Mouse (Mus musculus) C2C12 (cell line): ENCODE measurements around the gene Ank3. TPM values are rescaled to one million over a fixed set of nuclear protein-coding genes. Genes with fewer than 3 reads are reported as not detected.

ENCODE experiments used
- H3K27me3 ChIP-seq: one replicate; pipeline ENCODE4 v1.6.1; 2011; ENCODE audit not compliant: control insufficient read depth, insufficient read depth, insufficient read length
- H3K36me3 ChIP-seq: one replicate; pipeline ENCODE4 v1.6.1; 2011; ENCODE audit not compliant: control insufficient read depth, insufficient read depth
- H3K4me3 ChIP-seq: one replicate; pipeline ENCODE4 v1.5.1; 2011; ENCODE audit warnings: mild to moderate bottlenecking, control low read depth; ENCODE audit not compliant: poor library complexity, insufficient read depth, severe bottlenecking
- H3K79me2 ChIP-seq: one replicate; pipeline ENCODE4 v1.6.1; 2011; ENCODE audit not compliant: control insufficient read depth, insufficient read depth
- H3K79me3 ChIP-seq: one replicate; pipeline ENCODE4 v1.6.1; 2011; ENCODE audit warnings: low read depth, control low read depth
- H3ac ChIP-seq: one replicate; pipeline ENCODE3; 2011; ENCODE audit warnings: low read depth; ENCODE audit not compliant: control insufficient read depth, insufficient read length
- CEBPB ChIP-seq: IDR thresholded peaks from one replicate; pipeline ENCODE4 v1.6.1; 2011; ENCODE audit warnings: low read depth, mild to moderate bottlenecking, control low read depth, moderate library complexity
- CTCF ChIP-seq: IDR thresholded peaks from one replicate; pipeline ENCODE4 v1.5.1; 2011; ENCODE audit not compliant: control insufficient read depth, insufficient read depth, insufficient read length
- FOSL1 ChIP-seq: IDR thresholded peaks from one replicate; pipeline ENCODE4 v1.8.0; 2011; ENCODE audit warnings: mild to moderate bottlenecking, low read length; ENCODE audit not compliant: poor library complexity, insufficient read depth, severe bottlenecking
- MAX ChIP-seq: IDR thresholded peaks from one replicate; pipeline ENCODE4 v1.6.1; 2011; ENCODE audit warnings: mild to moderate bottlenecking, control low read depth
- MYOD1 ChIP-seq: IDR thresholded peaks from one replicate; pipeline ENCODE4 v1.6.1; 2011; ENCODE audit warnings: low read depth; ENCODE audit not compliant: control insufficient read depth, insufficient read length
- MYOG ChIP-seq: IDR thresholded peaks from one replicate; pipeline ENCODE4 v1.6.1; 2011; ENCODE audit not compliant: control insufficient read depth, insufficient read length; ENCODE audit errors: extremely low read depth
- USF1 ChIP-seq: IDR thresholded peaks from one replicate; pipeline ENCODE4 v1.6.1; 2011; ENCODE audit warnings: low read depth, mild to moderate bottlenecking, control low read depth, moderate library complexity
- polyA plus RNA-seq: library from polyadenylated mRNA; unstranded; fragments of >200 nt; fragmentation: generic; extraction: Trizol; gene quantifications from one replicate; pipeline ENCODE4 v1.2.1, GENCODE M21; 2012; ENCODE audit warnings: missing spikeins

The Ank3 gene
- polyA plus RNA-seq, 1 experiment, result 9.8 TPM

DNA sequence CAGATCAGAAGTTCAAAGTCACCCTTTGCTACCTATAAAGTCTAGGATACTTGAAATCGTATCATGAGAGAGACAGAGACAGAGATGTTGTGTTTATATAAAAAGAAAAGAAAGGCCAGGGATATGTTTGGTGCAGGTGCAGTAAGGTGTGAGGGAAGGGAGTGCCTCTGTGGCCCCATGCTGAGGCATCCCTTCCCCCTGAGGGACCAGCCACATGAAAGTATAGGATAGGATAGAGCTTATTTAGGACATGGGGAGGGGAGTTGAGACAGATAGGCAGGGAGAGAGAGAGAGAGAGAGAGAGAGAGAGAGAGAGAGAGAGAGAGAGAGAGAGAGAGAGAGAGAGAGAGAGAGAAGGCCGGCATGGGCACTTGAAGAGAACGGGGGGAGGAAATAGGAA, 175.2 kb downstream of the Ank3 start:
- H3K36me3 ChIP-seq, result no peaks in the 10 kb centered on the region
- no peak overlapping the region for H3ac ChIP-seq
- no peaks in the 10 kb centered on the region for H3K79me3 ChIP-seq
- H3K27me3 ChIP-seq, result no peaks in the 10 kb centered on the region
- no peaks in the 10 kb centered on the region for H3K79me2 ChIP-seq
- no peak for TF ChIP-seq CTCF
- TF ChIP-seq MYOG, result no peak
- TF ChIP-seq CEBPB, result no peak
- no peak for TF ChIP-seq MYOD1
- TF ChIP-seq FOSL1, result no peak
- no peak for TF ChIP-seq MAX
- no peak for TF ChIP-seq USF1
- no peak overlapping the region for H3K4me3 ChIP-seq

DNA sequence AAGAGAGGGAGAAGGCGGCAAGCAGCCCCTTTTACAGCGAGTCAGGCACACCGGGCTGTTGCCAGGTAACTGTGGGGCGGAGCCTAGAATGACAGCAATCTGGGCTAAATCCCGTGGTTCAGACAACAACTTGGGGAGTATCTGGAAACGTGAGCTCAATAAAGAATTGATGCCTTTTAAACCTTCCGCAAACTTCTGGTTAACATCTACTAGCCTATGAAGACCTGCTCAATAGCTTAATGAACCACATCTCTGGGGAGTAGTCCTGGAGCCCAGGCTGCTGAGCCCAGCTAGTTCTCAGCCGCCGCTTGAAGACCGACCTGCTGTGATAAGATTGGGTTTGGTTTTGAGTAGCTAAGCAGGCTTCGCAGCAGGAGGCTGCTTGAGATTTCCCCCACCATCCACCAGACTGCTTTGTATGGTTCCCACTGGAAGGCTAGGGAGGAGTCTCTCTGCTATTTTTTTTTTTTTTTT, 175.7 kb downstream of the Ank3 start:
- TF ChIP-seq MYOG, result no peak
- TF ChIP-seq CEBPB, result no peak
- TF ChIP-seq MAX, result no peak
- TF ChIP-seq FOSL1, result no peak
- TF ChIP-seq CTCF, result no peak
- no peak for TF ChIP-seq MYOD1
- H3K36me3 ChIP-seq, result no peaks in the 10 kb centered on the region
- no peaks in the 10 kb centered on the region for H3K79me2 ChIP-seq
- no peaks in the 10 kb centered on the region for H3K27me3 ChIP-seq
- H3K4me3 ChIP-seq, result no peak overlapping the region
- H3ac ChIP-seq, result no peak overlapping the region
- no peaks in the 10 kb centered on the region for H3K79me3 ChIP-seq

DNA sequence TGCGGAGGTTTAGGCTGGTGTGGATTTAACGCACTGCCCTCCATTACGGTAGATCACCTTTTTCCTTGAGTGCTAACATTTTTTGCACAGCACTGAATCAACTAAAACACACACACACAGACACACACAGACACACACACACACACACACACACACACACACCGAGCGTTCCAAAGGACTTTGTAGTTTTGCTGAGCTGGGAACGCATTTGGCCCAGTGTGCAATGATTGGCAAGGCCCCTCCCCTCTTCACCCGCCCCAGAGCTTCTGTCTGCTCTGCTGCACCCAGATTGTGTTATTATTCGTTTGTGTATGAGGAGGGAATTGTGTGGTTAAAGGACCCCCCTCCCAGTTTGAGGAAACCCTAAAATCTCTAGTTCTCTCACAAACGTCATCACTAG, 176.3 kb downstream of the Ank3 start:
- no peaks in the 10 kb centered on the region for H3K36me3 ChIP-seq
- H3K79me3 ChIP-seq, result no peaks in the 10 kb centered on the region
- no peaks in the 10 kb centered on the region for H3K27me3 ChIP-seq
- no peak overlapping the region for H3K4me3 ChIP-seq
- no peak for TF ChIP-seq USF1
- TF ChIP-seq CEBPB, result no peak
- no peak for TF ChIP-seq FOSL1
- TF ChIP-seq MYOD1, result no peak
- no peak for TF ChIP-seq MYOG
- no peak for TF ChIP-seq CTCF
- TF ChIP-seq MAX, result no peak
- H3ac ChIP-seq, result no peak overlapping the region
- no peaks in the 10 kb centered on the region for H3K79me2 ChIP-seq

DNA sequence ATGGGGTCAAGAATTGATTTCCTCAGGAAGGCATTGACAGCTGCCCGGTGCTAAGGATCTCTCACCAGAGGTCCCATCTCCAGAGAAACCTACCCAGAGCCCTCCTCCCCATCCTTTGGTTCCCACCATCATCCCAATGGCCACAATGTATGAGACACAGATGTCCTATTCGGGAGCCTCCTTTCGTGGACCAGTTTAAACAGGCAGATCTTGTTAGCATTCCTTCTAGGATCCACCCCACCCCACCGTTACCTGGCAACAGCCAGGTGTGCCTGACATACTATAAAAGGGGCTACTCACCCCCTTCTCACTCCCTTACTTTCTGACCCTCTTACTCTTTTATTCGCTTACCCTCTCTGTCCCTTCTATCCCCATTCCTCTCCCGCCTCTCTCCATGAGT, 176.9 kb downstream of the Ank3 start:
- Histone ChIP-seq H3K4me3 (no peak overlapping the region), H3K79me2 (no peaks in the 10 kb centered on the region), H3K79me3 (no peaks in the 10 kb centered on the region), H3K36me3 (no peaks in the 10 kb centered on the region), H3ac (no peak overlapping the region), H3K27me3 (no peaks in the 10 kb centered on the region)
- TF ChIP-seq CEBPB (no peak), USF1 (no peak), MYOG (no peak), MAX (no peak), FOSL1 (no peak), MYOD1 (no peak), CTCF (no peak)

DNA sequence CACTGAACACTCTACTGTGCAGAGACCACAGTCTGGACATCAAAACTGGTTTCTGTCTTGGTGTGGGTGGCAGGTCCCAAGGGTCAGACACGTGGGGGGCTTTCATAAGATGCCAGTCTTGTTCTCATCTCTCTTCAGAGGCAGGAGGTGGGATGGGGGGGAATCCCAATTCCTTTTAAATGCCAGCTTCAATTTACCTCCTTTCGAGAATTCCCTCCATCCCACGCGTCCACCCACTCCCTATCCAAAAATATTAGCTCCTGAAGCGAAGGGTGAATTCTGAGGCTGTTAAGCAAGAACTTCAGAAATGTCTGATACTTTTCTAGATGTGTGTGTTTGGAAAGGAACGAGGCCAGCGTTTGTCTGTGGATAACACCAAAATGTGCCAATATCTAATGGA, 177.7 kb downstream of the Ank3 start:
- Histone ChIP-seq H3K36me3 (no peaks in the 10 kb centered on the region), H3K27me3 (no peaks in the 10 kb centered on the region), H3K79me3 (no peaks in the 10 kb centered on the region), H3K4me3 (no peak overlapping the region), H3ac (no peak overlapping the region), H3K79me2 (no peaks in the 10 kb centered on the region)
- TF ChIP-seq MYOG (no peak), MAX (no peak), FOSL1 (no peak), CTCF (no peak), CEBPB (no peak), MYOD1 (no peak), USF1 (no peak)

DNA sequence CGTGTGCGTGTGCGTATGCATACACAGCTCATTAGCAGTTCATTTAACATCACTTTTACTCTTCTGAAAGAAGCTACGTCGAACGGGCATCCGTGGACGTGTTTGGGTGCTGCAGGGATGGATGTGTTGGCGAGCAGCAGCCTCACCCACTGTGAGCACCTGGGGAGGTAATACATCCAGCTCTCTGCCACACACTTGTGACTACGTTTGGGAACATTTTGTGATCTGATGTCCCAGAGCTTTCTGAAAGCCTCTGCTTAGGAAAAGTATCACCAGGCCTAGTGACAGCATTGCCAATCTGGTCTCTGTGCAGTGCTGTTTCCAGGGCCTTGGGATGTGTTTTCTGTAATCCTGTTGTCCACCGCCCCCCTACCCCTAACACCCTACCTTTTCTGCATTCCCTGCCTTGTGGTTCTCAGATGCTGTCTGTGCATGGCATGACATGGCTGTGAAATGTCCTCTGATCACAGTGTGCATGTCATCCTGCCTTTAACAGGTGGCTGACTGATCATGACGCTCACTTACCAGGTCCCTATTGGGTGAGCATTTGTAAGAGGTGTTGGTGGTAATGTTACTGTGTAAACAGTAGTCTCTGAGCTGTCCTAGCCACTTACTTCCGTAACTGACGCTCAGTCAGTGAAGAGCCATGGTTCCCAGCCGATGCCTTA, 178.6 kb downstream of the Ank3 start:
- Histone ChIP-seq H3K79me3 (no peaks in the 10 kb centered on the region), H3K79me2 (no peaks in the 10 kb centered on the region), H3ac (no peak overlapping the region), H3K36me3 (no peaks in the 10 kb centered on the region), H3K4me3 (no peak overlapping the region), H3K27me3 (no peaks in the 10 kb centered on the region)
- TF ChIP-seq MYOD1, result peak; percentile 47
- TF ChIP-seq CEBPB, result no peak
